Mouse (Mus musculus) embryonic facial prominence, embryonic 11.5 days (tissue): ENCODE data around the gene Maml1. TPM values are rescaled to one million over a fixed set of nuclear protein-coding genes. Genes with fewer than 3 reads are reported as not detected.

Experiments
- ATAC-seq: fragments of 200-750 bp; cut with Nextera tagmentation; replicated peaks from 2 replicates; pipeline ENCODE4 v1.8.0; 2017; ENCODE audit warnings: low read depth; ENCODE audit not compliant: insufficient number of reproducible peaks, low FRiP score, low TSS enrichment
- DNase-seq: peaks from one replicate; pipeline ENCODE4 v3.0.0-alpha.2; 2015; ENCODE audit warnings: low spot score
- H3K27ac ChIP-seq: fragments of 300-500 bp; sonication (generic); replicated peaks from 2 replicates; pipeline ENCODE4 v1.5.1; 2014; ENCODE audit warnings: mild to moderate bottlenecking, low read depth, low read length, control low read depth
- H3K27me3 ChIP-seq: fragments of 300-500 bp; sonication (generic); 2 replicates; pipeline ENCODE4 v1.6.1; 2014; ENCODE audit warnings: mild to moderate bottlenecking, low read length, moderate library complexity, mixed read lengths; ENCODE audit not compliant: control insufficient read depth, insufficient read depth
- H3K36me3 ChIP-seq: fragments of 300-500 bp; sonication (generic); replicated peaks from 2 replicates; pipeline ENCODE4 v1.6.1; 2014; ENCODE audit warnings: low read depth, mild to moderate bottlenecking, low read length, moderate library complexity, mixed read lengths; ENCODE audit not compliant: control insufficient read depth, insufficient read depth
- H3K4me1 ChIP-seq: fragments of 300-500 bp; sonication (generic); 2 replicates; pipeline ENCODE4 v1.6.1; 2014; ENCODE audit warnings: low read length, mixed read lengths; ENCODE audit not compliant: control insufficient read depth, insufficient read depth
- H3K4me2 ChIP-seq: fragments of 300-500 bp; sonication (generic); 2 replicates; pipeline ENCODE4 v1.6.1; 2014; ENCODE audit warnings: low read depth, mild to moderate bottlenecking, control low read depth, low read length, moderate library complexity
- H3K4me3 ChIP-seq: fragments of 300-500 bp; sonication (generic); 2 replicates; pipeline ENCODE4 v1.5.1; 2014; ENCODE audit warnings: low read depth, low read length, control low read depth
- H3K9ac ChIP-seq: fragments of 300-500 bp; sonication (generic); replicated peaks from 2 replicates; pipeline ENCODE4 v1.6.1; 2014; ENCODE audit warnings: mild to moderate bottlenecking, control low read depth, low read length
- H3K9me3 ChIP-seq: fragments of 300-500 bp; sonication (generic); replicated peaks from 2 replicates; pipeline ENCODE4 v1.6.1; 2016; ENCODE audit warnings: mild to moderate bottlenecking, low read length, inconsistent platforms, mixed read lengths; ENCODE audit not compliant: control insufficient read depth
- WGBS: fragments of 180-500 bp; shearing (Covaris S2); extraction: QIAGEN DNeasy Blood & Tissue Kit; methylation state at CpG from one replicate; pipeline ENCODE4 v1.1.7; 2014; 5-methylcytosine and 5-hydroxymethylcytosine counted together
- polyA plus RNA-seq: library from polyadenylated mRNA; unstranded; fragments of >200 nt; fragmentation: Nextera tagmentation; extraction: Ambion mirVana; gene quantifications from 2 replicates; pipeline ENCODE4 v1.2.1, GENCODE M21; 2014

Gene Maml1
- polyA plus RNA-seq, 1 experiment from 2014 or later = 11.9 TPM

GRCm38 (mm10) chr11:50252166-50252565, 39.9 kb downstream of the Maml1 start:
- WGBS = 21% methylated on average over 3 of the region's 3 CpGs
- peak overlapping the region; percentile 32; the same call in 1 of the 2 replicates for H3K9ac ChIP-seq
- H3K4me1 ChIP-seq = peaks cover 3% of the 10 kb centered on the region
- H3K9me3 ChIP-seq = no peaks in the 10 kb centered on the region
- 0 out of 2 replicates have a peak overlapping the region, but pooled peaks have one; percentile 22 for H3K27ac ChIP-seq
- H3K36me3 ChIP-seq = no peaks in the 10 kb centered on the region; the same call in 1 of the 2 replicates
- DNase-seq (peak; percentile 50), ATAC-seq (0 out of 2 replicates have a peak, but pooled peaks have one; percentile 19)
- no peaks in the 10 kb centered on the region for H3K27me3 ChIP-seq
- no peak overlapping the region for H3K4me2 ChIP-seq
- no peak overlapping the region for H3K4me3 ChIP-seq

- no peak for ATAC-seq
- no peaks in the 10 kb centered on the region for H3K9me3 ChIP-seq
- H3K36me3 ChIP-seq = no peaks in the 10 kb centered on the region
- no peak overlapping the region for H3K9ac ChIP-seq
- 78% methylated on average over 7 of the region's 7 CpGs for WGBS
- H3K4me1 ChIP-seq = peaks cover 3% of the 10 kb centered on the region
- H3K27me3 ChIP-seq = no peaks in the 10 kb centered on the region
- DNase-seq = no peak
- no peak overlapping the region for H3K27ac ChIP-seq
- no peak overlapping the region for H3K4me2 ChIP-seq
- H3K4me3 ChIP-seq = no peak overlapping the region
Observed at GRCm38 (mm10) chr11:50248473-50249171, 43.5 kb downstream of the Maml1 start.

- no peak for ATAC-seq
- H3K9ac ChIP-seq = no peak overlapping the region
- H3K4me3 ChIP-seq = no peak overlapping the region
Observed at GRCm38 (mm10) chr11:50245269-50245668, 46.8 kb downstream of the Maml1 start.

GRCm38 (mm10) chr11:50243926-50244325, 48.2 kb downstream of the Maml1 start:
- Histone ChIP-seq H3K4me1 (no peaks in the 10 kb centered on the region), H3K27ac (no peak overlapping the region), H3K36me3 (no peaks in the 10 kb centered on the region), H3K27me3 (no peaks in the 10 kb centered on the region), H3K4me2 (no peak overlapping the region), H3K9ac (no peak overlapping the region), H3K4me3 (no peak overlapping the region), H3K9me3 (no peaks in the 10 kb centered on the region)
- DNase-seq (no peak), ATAC-seq (no peak)
- 79% methylated on average over 6 of the region's 6 CpGs for WGBS

More at GRCm38 (mm10) chr11:50245269-50245668, 46.8 kb downstream of the Maml1 start:
- Histone ChIP-seq H3K9me3 (no peaks in the 10 kb centered on the region), H3K36me3 (no peaks in the 10 kb centered on the region), H3K4me1 (no peaks in the 10 kb centered on the region), H3K4me2 (no peak overlapping the region), H3K27me3 (no peaks in the 10 kb centered on the region), H3K27ac (no peak overlapping the region)
- DNase-seq = no peak
- WGBS = 67% methylated on average over 5 of the region's 5 CpGs

GRCm38 (mm10) chr11:50240235-50240911, 51.7 kb downstream of the Maml1 start:
- peaks cover 18% of the 10 kb centered on the region for H3K27me3 ChIP-seq
- H3K4me3 ChIP-seq = no peak overlapping the region
- ATAC-seq (no peak), DNase-seq (no peak)
- H3K36me3 ChIP-seq = no peaks in the 10 kb centered on the region
- 89% methylated on average over 7 of the region's 7 CpGs for WGBS
- H3K9ac ChIP-seq = no peak overlapping the region
- H3K9me3 ChIP-seq = no peaks in the 10 kb centered on the region
- peaks cover 5% of the 10 kb centered on the region for H3K4me1 ChIP-seq
- no peak overlapping the region for H3K27ac ChIP-seq
- H3K4me2 ChIP-seq = no peak overlapping the region

- DNase-seq (no peak), ATAC-seq (no peak)
- no peaks in the 10 kb centered on the region; the same call in 1 of the 2 replicates for H3K36me3 ChIP-seq
- H3K27me3 ChIP-seq = peaks cover 18% of the 10 kb centered on the region
- H3K9me3 ChIP-seq = no peaks in the 10 kb centered on the region
- peaks cover 5% of the 10 kb centered on the region for H3K4me1 ChIP-seq
- no peak overlapping the region for H3K4me3 ChIP-seq
- WGBS = 93% methylated on average over 9 of the region's 9 CpGs
- no peak overlapping the region for H3K4me2 ChIP-seq
- H3K9ac ChIP-seq = no peak overlapping the region
- H3K27ac ChIP-seq = no peak overlapping the region
Observed at GRCm38 (mm10) chr11:50238821-50239791, 53.0 kb downstream of the Maml1 start.

GRCm38 (mm10) chr11:50238324-50238723, 53.8 kb downstream of the Maml1 start, which contains the start of gene Ltc4s:
Gene Ltc4s, minus strand, starts transcription at chr11:50238616.
- Histone ChIP-seq H3K4me3 (peak within 1 kb of the TSS; percentile 58; the same call in 1 of the 2 replicates), H3K36me3 (no peaks in the 10 kb centered on the region; the same call in 1 of the 2 replicates), H3K27me3 (peaks cover 18% of the 10 kb centered on the region), H3K4me2 (peak within 1 kb of the TSS; percentile 96), H3K9ac (no peak within 1 kb of the TSS), H3K4me1 (peaks cover 5% of the 10 kb centered on the region), H3K9me3 (no peaks in the 10 kb centered on the region), H3K27ac (no peak within 1 kb of the TSS)
- 45% methylated on average over 10 of the region's 10 CpGs for WGBS
- no peak for ATAC-seq
- no peak for DNase-seq
